Mouse (Mus musculus) heart, postnatal 0 days (tissue): ENCODE measurements around the gene Col9a1.

Experiments
- CTCF ChIP-seq: IDR thresholded peaks from 2 replicates; pipeline ENCODE4 v1.5.1; 2016; ENCODE audit warnings: antibody characterized with exemption, control low read depth, low read depth
- EP300 ChIP-seq: IDR thresholded peaks from 2 replicates; pipeline ENCODE4 v1.6.1; 2016; ENCODE audit warnings: antibody characterized with exemption, low read depth

DNA sequence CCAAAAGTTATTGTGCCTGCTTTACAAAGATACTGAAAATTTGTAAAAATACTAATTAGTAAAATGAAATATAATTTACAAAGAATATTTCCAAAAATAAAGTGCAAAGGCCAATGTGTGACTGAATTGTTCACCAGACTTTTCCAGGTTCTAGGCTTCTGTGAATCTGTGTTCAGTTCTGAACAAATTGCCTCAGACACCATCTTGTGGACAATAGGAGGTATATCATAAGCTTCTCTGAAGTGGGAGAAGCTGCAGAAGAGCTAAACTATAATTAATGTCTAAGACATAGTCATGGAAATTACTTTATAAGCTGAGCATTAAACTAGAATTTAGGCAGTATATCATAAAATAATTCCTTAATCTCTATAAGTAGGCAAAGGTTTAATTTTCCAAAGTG lies 83.8 kb downstream of the Col9a1 start:
- TF ChIP-seq EP300 (no peak), CTCF (no peak)
